Mouse (Mus musculus): ENCODE measurements around the gene Elfn1. TPM values are rescaled to one million over a fixed set of nuclear protein-coding genes. Genes with fewer than 3 reads are reported as not detected.
"Not testable (repeated sequence)": the region's sequence is repeated elsewhere in the genome, so short reads cannot be mapped to it uniquely, and the experiment has no call there.

Gene Elfn1
- total RNA-seq, 2 experiments from 2014 or later: not detected

- no peak for ATAC-seq (replicated peaks; ENCODE audit: low FRiP score, poor library complexity, severe bottlenecking)
Measured at GRCm38 (mm10) chr5:139959741-139960140, 52.0 kb downstream of the Elfn1 start.

- ATAC-seq (replicated peaks; ENCODE audit: low FRiP score, poor library complexity, severe bottlenecking): no peak
Measured at GRCm38 (mm10) chr5:139964391-139964790, 56.6 kb downstream of the Elfn1 start.

GRCm38 (mm10) chr5:139965596-139965995 lies 57.9 kb downstream of the Elfn1 start:
- no peak for ATAC-seq (replicated peaks; ENCODE audit: low FRiP score, poor library complexity, severe bottlenecking)

- no peak for ATAC-seq (replicated peaks; ENCODE audit: low FRiP score, poor library complexity, severe bottlenecking)
Measured at GRCm38 (mm10) chr5:139969151-139969948, 61.6 kb downstream of the Elfn1 start.

GRCm38 (mm10) chr5:139970186-139970631 lies 62.5 kb downstream of the Elfn1 start:
- ATAC-seq (replicated peaks; ENCODE audit: low FRiP score, poor library complexity, severe bottlenecking): peak; percentile 56

GRCm38 (mm10) chr5:139976584-139976983 lies 68.8 kb downstream of the Elfn1 start:
- no peak for ATAC-seq (replicated peaks; ENCODE audit: low FRiP score, poor library complexity, severe bottlenecking)

- no peak for ATAC-seq (replicated peaks; ENCODE audit: low FRiP score, poor library complexity, severe bottlenecking)
Measured at GRCm38 (mm10) chr5:139977476-139977875, 69.7 kb downstream of the Elfn1 start.

- ATAC-seq (replicated peaks; ENCODE audit: low FRiP score, poor library complexity, severe bottlenecking): no peak
Measured at GRCm38 (mm10) chr5:139978525-139979276, 71.0 kb downstream of the Elfn1 start.

GRCm38 (mm10) chr5:139979371-139979770 lies 71.6 kb downstream of the Elfn1 start:
- ATAC-seq (replicated peaks; ENCODE audit: low FRiP score, poor library complexity, severe bottlenecking): no peak

GRCm38 (mm10) chr5:139981976-139982375 lies 74.2 kb downstream of the Elfn1 start:
- no peak for ATAC-seq (replicated peaks; ENCODE audit: low FRiP score, poor library complexity, severe bottlenecking)

GRCm38 (mm10) chr5:139985073-139985746 lies 77.5 kb downstream of the Elfn1 start:
- no peak for ATAC-seq (replicated peaks; ENCODE audit: low FRiP score, poor library complexity, severe bottlenecking)

- ATAC-seq (replicated peaks; ENCODE audit: low FRiP score, poor library complexity, severe bottlenecking): no peak
Measured at GRCm38 (mm10) chr5:139991531-139991930, 83.8 kb downstream of the Elfn1 start.

GRCm38 (mm10) chr5:139998321-139998720 lies 90.6 kb downstream of the Elfn1 start:
- ATAC-seq (replicated peaks; ENCODE audit: low FRiP score, poor library complexity, severe bottlenecking): not testable (repeated sequence)

GRCm38 (mm10) chr5:139998916-139999315 lies 91.2 kb downstream of the Elfn1 start:
- no peak for ATAC-seq (replicated peaks; ENCODE audit: low FRiP score, poor library complexity, severe bottlenecking)

GRCm38 (mm10) chr5:140002541-140002940 lies 94.8 kb downstream of the Elfn1 start:
- ATAC-seq (replicated peaks; ENCODE audit: low FRiP score, poor library complexity, severe bottlenecking): no peak

- no peak for ATAC-seq (replicated peaks; ENCODE audit: low FRiP score, poor library complexity, severe bottlenecking)
Measured at GRCm38 (mm10) chr5:140006861-140007260, 99.1 kb downstream of the Elfn1 start.

GRCm38 (mm10) chr5:140007656-140008522 lies 100.1 kb downstream of the Elfn1 start:
- ATAC-seq (replicated peaks; ENCODE audit: low FRiP score, poor library complexity, severe bottlenecking): no peak

GRCm38 (mm10) chr5:140008523-140008806 lies 100.7 kb downstream of the Elfn1 start:
- ATAC-seq (replicated peaks; ENCODE audit: low FRiP score, poor library complexity, severe bottlenecking): no peak

GRCm38 (mm10) chr5:140009083-140009655 lies 101.4 kb downstream of the Elfn1 start:
- no peak for ATAC-seq (replicated peaks; ENCODE audit: low FRiP score, poor library complexity, severe bottlenecking)

Data from erythroid progenitor cell, adult 5-6 weeks (primary cell).